Mouse (Mus musculus): Measurements from ENCODE around the gene Mvb12b.

- no peak for TF ChIP-seq GATA1 (IDR thresholded peaks at IDR 0.05; ENCODE audit: borderline replicate concordance, low read length)
- TF ChIP-seq FLI1 (IDR thresholded peaks at IDR 0.05; ENCODE audit: low read length) = no peak
Observed at GRCm38 (mm10) chr2:33719339-33720066, 168.2 kb downstream of the Mvb12b start.

Data from megakaryocyte, embryonic 14.5 days (primary cell).